Mouse (Mus musculus) embryonic facial prominence, embryonic 13.5 days (tissue): ENCODE results near the gene Acot4. TPM values are rescaled to one million over a fixed set of nuclear protein-coding genes. Genes with fewer than 3 reads are reported as not detected.
"Not testable (repeated sequence)": the region's sequence is repeated elsewhere in the genome, so short reads cannot be mapped to it uniquely, and the experiment has no call there.

ENCODE experiments used
- ATAC-seq: fragments of 200-750 bp; cut with Nextera tagmentation; 2 replicates; pipeline ENCODE4 v1.8.0; 2017; ENCODE audit warnings: low read depth; ENCODE audit not compliant: insufficient number of reproducible peaks, insufficient read depth, low FRiP score, low TSS enrichment
- H3K27ac ChIP-seq: fragments of 300-500 bp; sonication (generic); 2 replicates; pipeline ENCODE4 v1.5.1; 2015; ENCODE audit warnings: moderate library complexity, mild to moderate bottlenecking, inconsistent platforms
- H3K27me3 ChIP-seq: fragments of 300-500 bp; sonication (generic); 2 replicates; pipeline ENCODE4 v1.6.1; 2015; ENCODE audit warnings: mild to moderate bottlenecking, inconsistent platforms
- H3K36me3 ChIP-seq: fragments of 300-500 bp; sonication (generic); 2 replicates; pipeline ENCODE4 v1.6.1; 2015; ENCODE audit warnings: mild to moderate bottlenecking, inconsistent platforms
- H3K4me1 ChIP-seq: fragments of 300-500 bp; sonication (generic); 2 replicates; pipeline ENCODE4 v1.6.1; 2015; ENCODE audit warnings: inconsistent platforms
- H3K4me2 ChIP-seq: fragments of 300-500 bp; sonication (generic); 2 replicates; pipeline ENCODE4 v1.6.1; 2015; ENCODE audit warnings: moderate library complexity, mild to moderate bottlenecking, inconsistent platforms
- H3K4me3 ChIP-seq: fragments of 300-500 bp; sonication (generic); 2 replicates; pipeline ENCODE4 v1.5.1; 2015; ENCODE audit warnings: mild to moderate bottlenecking, inconsistent platforms
- H3K9ac ChIP-seq: fragments of 300-500 bp; sonication (generic); 2 replicates; pipeline ENCODE4 v1.6.1; 2015; ENCODE audit warnings: mild to moderate bottlenecking, inconsistent platforms
- H3K9me3 ChIP-seq: fragments of 300-500 bp; sonication (generic); 2 replicates; pipeline ENCODE4 v1.6.1; 2016; ENCODE audit warnings: inconsistent platforms
- WGBS: fragments of 180-500 bp; shearing (Covaris S2); methylation state at CpG from one replicate; pipeline ENCODE4 v1.1.7; 2015; ENCODE audit warnings: mixed read lengths; 5-methylcytosine and 5-hydroxymethylcytosine counted together
- polyA plus RNA-seq: library from polyadenylated mRNA; unstranded; fragments of >200 nt; fragmentation: Nextera tagmentation; extraction: Ambion mirVana; gene quantifications from 2 replicates; pipeline ENCODE4 v1.2.1, GENCODE M21; 2015

The Acot4 gene
- polyA plus RNA-seq, 1 experiment from 2014 or later, result 0.22 TPM

DNA sequence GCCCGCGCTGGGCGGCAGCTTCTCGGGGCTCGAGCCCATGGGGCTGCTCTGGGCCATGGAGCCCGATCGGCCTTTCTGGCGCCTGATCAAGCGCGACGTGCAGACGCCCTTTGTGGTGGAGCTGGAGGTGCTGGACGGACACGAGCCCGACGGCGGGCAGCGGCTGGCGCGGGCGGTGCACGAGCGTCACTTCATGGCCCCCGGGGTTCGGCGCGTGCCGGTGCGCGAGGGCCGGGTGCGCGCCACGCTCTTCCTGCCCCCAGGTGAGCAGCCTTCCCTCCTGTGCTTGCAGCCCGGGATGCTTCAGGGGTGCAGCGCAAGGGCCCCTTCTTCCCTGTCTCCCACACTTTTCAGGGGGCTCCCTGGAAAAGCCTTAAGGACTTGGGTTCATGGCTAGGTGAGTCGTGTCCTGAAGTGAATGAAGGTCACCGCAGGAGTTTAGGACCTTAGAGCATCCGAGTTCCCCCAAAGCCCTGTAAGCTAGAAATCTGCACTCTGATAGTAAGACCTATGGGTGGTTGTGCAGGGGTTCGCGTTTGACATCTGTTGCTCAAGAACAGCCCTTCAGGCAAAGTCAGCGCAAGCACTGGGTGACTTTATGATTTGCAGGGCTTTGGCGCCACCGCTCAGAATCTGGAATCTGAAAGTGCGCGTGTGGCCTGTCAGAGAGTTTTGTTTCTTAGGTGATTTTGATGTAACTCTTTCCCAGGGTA lies 15.7 kb downstream of the Acot4 start:
- WGBS, result 2% methylated on average over 35 of the region's 46 CpGs
- ATAC-seq, result no peak
- Histone ChIP-seq H3K4me1 (0 out of 2 replicates have a peak, but pooled peaks cover 6% of the 10 kb centered on the region), H3K36me3 (no peaks in the 10 kb centered on the region), H3K9ac (peak overlapping the region; percentile 62), H3K9me3 (no peaks in the 10 kb centered on the region), H3K27me3 (peaks cover 22% of the 10 kb centered on the region), H3K27ac (no peak overlapping the region), H3K4me3 (peak overlapping the region; percentile 47), H3K4me2 (peak overlapping the region; percentile 76)

DNA sequence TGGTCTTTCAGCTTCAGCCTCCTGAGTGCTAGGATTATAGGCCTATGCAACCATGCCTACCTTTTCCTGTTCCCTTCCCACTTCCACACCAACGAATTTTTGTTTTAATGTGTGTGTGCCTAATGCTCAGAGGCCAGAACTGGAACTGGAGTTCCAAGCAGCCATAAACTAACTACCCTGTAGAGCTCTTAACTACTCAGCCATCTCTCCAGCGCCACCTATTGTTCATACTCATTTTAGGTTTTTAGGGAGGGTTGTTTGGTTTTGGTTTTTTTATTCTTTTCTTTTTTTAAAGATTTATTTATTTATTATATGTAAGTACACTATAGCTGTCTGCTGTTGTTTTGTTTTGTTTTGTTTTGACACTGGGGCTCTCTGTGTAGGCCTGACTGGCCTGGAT lies 22.8 kb downstream of the Acot4 start:
- Histone ChIP-seq H3K9me3 (no peaks in the 10 kb centered on the region), H3K36me3 (no peaks in the 10 kb centered on the region), H3K4me1 (no peaks in the 10 kb centered on the region), H3K27ac (no peak overlapping the region), H3K4me2 (no peak overlapping the region), H3K27me3 (no peaks in the 10 kb centered on the region), H3K9ac (no peak overlapping the region), H3K4me3 (no peak overlapping the region)
- no peak for ATAC-seq
- WGBS, result 28% methylated on average over 2 of the region's 2 CpGs

DNA sequence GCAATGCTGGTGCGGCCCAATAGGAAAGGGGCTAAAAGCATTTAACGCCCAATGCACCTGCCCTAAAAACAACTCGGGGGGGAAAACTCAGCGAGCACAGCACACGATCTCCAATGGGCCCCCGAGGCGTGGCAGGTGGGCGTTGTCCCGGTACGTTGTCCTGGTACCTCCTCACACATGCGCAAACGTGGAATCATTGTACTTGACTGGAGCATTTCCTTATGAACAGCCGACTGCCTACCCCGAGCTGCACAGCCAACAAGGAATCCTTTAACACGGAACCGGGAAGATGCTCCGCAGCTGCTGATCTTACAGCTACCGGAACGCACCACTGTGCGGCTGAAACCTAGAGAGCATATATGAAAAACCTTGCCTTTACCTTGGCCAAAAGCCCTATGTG lies 24.2 kb downstream of the Acot4 start:
- no peak for ATAC-seq
- Histone ChIP-seq H3K4me2 (no peak overlapping the region), H3K4me3 (no peak overlapping the region), H3K9me3 (no peaks in the 10 kb centered on the region), H3K4me1 (no peaks in the 10 kb centered on the region), H3K27ac (no peak overlapping the region), H3K36me3 (no peaks in the 10 kb centered on the region), H3K27me3 (peaks cover 6% of the 10 kb centered on the region), H3K9ac (no peak overlapping the region)
- WGBS, result 91% methylated on average over 20 of the region's 20 CpGs

DNA sequence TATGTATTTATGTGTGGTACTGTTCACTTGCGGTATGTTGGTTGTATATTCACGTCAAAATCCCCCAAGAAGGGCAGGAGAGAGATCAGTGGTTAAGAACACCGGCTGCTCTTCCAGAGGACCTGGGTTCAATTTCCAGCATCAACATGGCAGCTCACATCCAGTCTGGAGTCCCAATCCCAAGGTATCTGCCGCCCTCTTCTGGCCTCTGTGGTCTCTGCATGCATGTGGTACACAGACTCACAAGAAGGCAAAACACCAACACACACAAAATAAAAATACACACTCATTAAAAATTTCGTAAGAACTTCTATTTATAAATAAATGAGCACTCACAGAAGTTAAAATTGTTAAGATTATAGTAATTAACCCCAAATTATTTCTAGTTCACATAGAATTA lies 25.0 kb downstream of the Acot4 start:
- Histone ChIP-seq H3K9ac (no peak overlapping the region), H3K9me3 (no peaks in the 10 kb centered on the region), H3K27me3 (peaks cover 11% of the 10 kb centered on the region), H3K4me2 (no peak overlapping the region), H3K4me3 (no peak overlapping the region), H3K27ac (no peak overlapping the region), H3K4me1 (no peaks in the 10 kb centered on the region), H3K36me3 (no peaks in the 10 kb centered on the region)
- no peak for ATAC-seq
- 69% methylated on average over 5 of the region's 5 CpGs for WGBS

DNA sequence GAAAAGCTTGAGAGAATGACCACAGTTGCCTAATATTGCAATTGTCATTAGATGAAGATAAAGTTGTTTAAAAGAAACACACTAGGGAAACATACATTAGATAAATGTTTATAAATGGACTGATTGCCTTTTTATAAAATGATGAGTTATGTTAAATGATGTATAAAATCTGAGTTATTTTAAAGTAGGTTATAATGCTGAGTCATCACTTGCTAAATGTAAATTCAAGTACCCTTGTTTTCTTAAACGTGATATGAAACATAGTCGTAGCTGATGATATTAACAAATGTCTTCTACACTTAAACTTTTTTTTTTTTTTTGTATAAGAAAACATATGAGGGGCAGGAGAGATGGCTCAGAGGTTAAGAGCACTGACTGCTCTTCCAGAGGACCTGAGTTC lies 25.7 kb downstream of the Acot4 start:
- H3K4me1 ChIP-seq, result no peaks in the 10 kb centered on the region
- 88% methylated on average over 2 of the region's 2 CpGs for WGBS
- H3K4me3 ChIP-seq, result no peak overlapping the region
- H3K4me2 ChIP-seq, result no peak overlapping the region
- no peak for ATAC-seq
- peaks cover 17% of the 10 kb centered on the region for H3K27me3 ChIP-seq
- H3K9me3 ChIP-seq, result no peaks in the 10 kb centered on the region
- H3K27ac ChIP-seq, result no peak overlapping the region
- no peaks in the 10 kb centered on the region for H3K36me3 ChIP-seq
- H3K9ac ChIP-seq, result no peak overlapping the region

DNA sequence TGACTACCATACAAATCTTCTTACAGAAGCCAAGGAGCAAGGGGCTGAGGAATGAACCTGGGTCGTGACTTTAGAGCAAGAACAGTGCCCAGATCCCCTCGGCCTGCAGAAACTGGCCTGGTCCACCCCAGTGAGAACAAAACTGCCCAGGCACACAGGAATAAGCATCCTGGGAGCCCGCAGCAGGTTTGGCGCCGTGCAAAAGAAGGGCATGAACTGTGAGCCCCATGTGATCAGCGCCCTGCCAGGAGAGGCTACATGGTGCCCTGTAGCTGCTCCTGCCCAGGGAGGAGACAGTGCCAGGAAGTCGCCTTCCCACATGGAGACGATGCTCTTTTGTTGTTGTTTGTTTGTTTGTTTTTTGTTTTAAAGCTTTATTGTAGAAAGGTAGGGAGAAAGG lies 26.4 kb downstream of the Acot4 start:
- Histone ChIP-seq H3K4me1 (peaks cover 3% of the 10 kb centered on the region; the same call in 1 of the 2 replicates), H3K4me3 (no peak overlapping the region), H3K27ac (no peak overlapping the region), H3K9me3 (no peaks in the 10 kb centered on the region), H3K9ac (no peak overlapping the region), H3K27me3 (peaks cover 23% of the 10 kb centered on the region), H3K4me2 (no peak overlapping the region), H3K36me3 (no peaks in the 10 kb centered on the region)
- WGBS, result 73% methylated on average over 8 of the region's 8 CpGs
- no peak for ATAC-seq

DNA sequence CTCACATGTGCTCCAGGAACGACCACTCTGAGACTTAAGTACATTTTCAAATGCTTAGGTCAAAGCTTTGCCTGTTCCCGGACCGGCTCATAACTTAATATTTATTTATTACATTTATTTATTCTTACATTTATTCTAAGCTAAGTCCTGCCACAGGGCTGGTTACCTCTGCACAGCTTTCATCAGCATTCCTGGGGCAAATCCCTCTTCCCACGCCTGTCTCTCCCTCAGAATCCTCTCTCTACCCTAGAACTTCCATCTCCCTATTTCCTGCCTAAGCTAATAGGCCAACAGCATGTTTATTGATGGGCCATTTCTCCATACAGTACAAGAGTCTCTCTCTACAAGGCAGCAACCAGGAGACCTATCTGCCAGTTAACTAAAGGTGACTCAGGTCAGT lies 29.6 kb downstream of the Acot4 start:
- WGBS, result 78% methylated on average over 4 of the region's 4 CpGs
- Histone ChIP-seq H3K4me2 (no peak overlapping the region), H3K4me1 (peaks cover 3% of the 10 kb centered on the region; the same call in 1 of the 2 replicates), H3K9ac (no peak overlapping the region), H3K27me3 (peaks cover 40% of the 10 kb centered on the region), H3K27ac (no peak overlapping the region), H3K4me3 (no peak overlapping the region), H3K36me3 (no peaks in the 10 kb centered on the region), H3K9me3 (no peaks in the 10 kb centered on the region)
- no peak for ATAC-seq

DNA sequence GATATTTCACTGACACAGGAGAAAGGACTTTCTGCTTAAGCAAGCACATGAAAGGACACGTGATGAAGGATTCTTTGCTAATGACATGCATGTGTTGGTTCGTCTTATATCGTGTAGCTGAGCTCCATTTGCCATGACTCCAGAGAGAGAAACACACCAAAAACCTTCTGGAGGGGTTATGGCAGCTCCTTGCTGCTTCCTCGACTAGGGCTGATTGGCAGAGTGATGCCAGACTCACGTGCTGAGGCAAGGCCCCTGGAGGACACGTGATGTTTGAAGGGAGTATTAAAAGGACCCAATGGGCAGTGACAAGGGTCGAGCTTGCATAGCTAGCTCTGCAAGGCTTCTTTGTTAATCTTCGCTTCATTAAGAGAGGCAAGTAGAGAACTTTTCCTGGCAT lies 30.1 kb downstream of the Acot4 start:
- 51% methylated on average over 8 of the region's 8 CpGs for WGBS
- Histone ChIP-seq H3K4me1 (peaks cover 3% of the 10 kb centered on the region; the same call in 1 of the 2 replicates), H3K9ac (no peak overlapping the region), H3K27ac (no peak overlapping the region), H3K36me3 (no peaks in the 10 kb centered on the region), H3K27me3 (peaks cover 40% of the 10 kb centered on the region), H3K4me2 (no peak overlapping the region), H3K4me3 (no peak overlapping the region), H3K9me3 (no peaks in the 10 kb centered on the region)
- ATAC-seq, result no peak

DNA sequence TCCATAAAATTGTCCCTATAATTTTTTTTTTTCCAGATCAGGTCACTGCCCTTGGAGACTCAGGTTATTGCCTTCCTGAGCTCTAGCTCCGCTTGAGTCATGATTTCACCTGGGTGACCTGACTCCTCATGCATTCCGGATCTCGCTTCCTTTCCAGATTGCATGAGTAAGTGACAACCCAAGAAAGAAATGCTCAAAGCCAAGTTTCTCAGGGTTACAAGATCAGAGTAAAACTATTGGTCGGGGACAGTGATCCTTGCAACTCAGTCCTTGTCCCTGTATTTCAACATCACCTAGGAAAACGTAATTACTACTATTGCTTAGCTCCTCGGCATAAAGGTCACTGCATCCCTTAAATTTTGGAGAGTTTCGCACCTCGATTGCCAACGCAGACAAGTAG lies 30.8 kb downstream of the Acot4 start, which contains the start of gene Acot5:
Acot5 (plus strand) TSS at position 340 of the 400 bp plus-strand sequence.
- H3K9me3 ChIP-seq, result no peaks in the 10 kb centered on the region
- 0 out of 2 replicates have a peak within 1 kb of the TSS, but pooled peaks have one; percentile 49 for H3K9ac ChIP-seq
- H3K36me3 ChIP-seq, result no peaks in the 10 kb centered on the region
- WGBS, result 54% methylated on average over 9 of the region's 9 CpGs
- peak within 1 kb of the TSS; percentile 69 for H3K4me2 ChIP-seq
- peaks cover 3% of the 10 kb centered on the region; the same call in 1 of the 2 replicates for H3K4me1 ChIP-seq
- peak within 1 kb of the TSS; percentile 45 for H3K4me3 ChIP-seq
- H3K27me3 ChIP-seq, result peaks cover 40% of the 10 kb centered on the region
- ATAC-seq, result no peak
- H3K27ac ChIP-seq, result no peak within 1 kb of the TSS

DNA sequence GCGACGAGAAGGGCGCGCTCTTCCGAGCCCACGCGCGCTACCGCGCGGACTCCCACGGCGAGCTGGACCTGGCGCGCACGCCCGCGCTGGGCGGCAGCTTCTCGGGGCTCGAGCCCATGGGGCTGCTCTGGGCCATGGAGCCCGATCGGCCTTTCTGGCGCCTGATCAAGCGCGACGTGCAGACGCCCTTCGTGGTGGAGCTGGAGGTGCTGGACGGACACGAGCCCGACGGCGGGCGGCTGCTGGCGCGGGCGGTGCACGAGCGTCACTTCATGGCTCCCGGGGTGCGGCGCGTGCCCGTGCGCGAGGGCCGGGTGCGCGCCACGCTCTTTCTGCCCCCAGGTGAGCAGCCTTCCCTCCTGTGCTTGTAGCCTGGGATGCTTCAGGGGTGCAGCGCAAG lies 31.4 kb downstream of the Acot4 start:
- not testable (repeated sequence) for H3K4me1 ChIP-seq, H3K27ac ChIP-seq, H3K9me3 ChIP-seq, H3K36me3 ChIP-seq, ATAC-seq
- Histone ChIP-seq H3K9ac (0 out of 2 replicates have a peak overlapping the region, but pooled peaks have one; percentile 49), H3K4me3 (peak overlapping the region; percentile 45), H3K4me2 (peak overlapping the region; percentile 69), H3K27me3 (peaks cover 40% of the 10 kb centered on the region)
- 3% methylated on average over 42 of the region's 52 CpGs for WGBS

DNA sequence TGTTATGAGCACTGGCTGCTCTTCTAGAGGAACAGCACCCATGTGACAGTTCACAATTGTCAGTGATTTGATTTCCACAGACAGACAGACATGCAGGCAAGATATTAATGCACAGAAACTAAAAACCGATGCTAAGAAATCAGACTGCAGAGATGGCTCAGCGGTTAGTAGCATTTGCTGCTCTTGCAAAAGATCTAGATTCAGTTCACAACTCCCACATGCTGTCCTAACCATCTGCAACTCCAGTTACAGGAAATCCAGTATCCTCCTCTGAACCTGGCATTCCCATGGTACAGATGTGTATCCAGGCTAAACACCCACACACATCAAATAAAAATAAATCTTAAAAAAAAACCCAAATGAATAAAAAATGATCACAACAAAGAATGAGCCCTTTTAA lies 33.5 kb downstream of the Acot4 start:
- peaks cover 39% of the 10 kb centered on the region for H3K27me3 ChIP-seq
- H3K9me3 ChIP-seq, result no peaks in the 10 kb centered on the region
- WGBS, result 92% methylated on average over 2 of the region's 2 CpGs
- H3K27ac ChIP-seq, result no peak overlapping the region
- ATAC-seq, result no peak
- H3K36me3 ChIP-seq, result no peaks in the 10 kb centered on the region
- H3K4me1 ChIP-seq, result peaks cover 3% of the 10 kb centered on the region; the same call in 1 of the 2 replicates
- H3K4me2 ChIP-seq, result no peak overlapping the region
- no peak overlapping the region for H3K4me3 ChIP-seq
- H3K9ac ChIP-seq, result no peak overlapping the region

DNA sequence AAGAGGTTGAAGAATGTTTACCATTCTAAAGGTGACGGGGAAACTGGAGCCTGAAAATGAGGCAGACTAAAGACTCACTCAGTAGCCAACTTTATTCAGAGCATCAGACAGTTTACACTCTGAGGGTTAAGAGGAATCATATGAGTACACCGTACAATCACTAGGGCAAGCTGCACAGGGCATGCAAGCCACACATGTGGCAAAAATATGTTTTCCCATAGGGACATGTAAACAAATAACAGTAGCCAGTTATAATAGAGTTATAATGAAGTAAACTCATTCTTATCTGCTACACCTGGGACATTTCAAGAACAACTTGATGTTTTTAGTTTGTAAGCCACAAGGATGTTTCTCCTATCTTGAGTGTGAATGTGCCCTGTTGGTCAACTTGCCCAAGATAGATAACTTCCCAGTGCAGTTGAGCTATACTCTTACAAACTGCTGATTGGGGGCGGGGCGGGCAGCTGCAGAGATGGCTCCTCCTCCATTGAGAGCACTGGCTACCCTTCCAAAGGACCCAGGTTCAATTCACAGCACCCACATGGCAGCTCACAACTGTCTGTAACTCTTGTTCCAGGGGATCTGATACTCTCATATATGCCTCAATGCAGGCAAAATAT lies 39.3 kb downstream of the Acot4 start:
- Histone ChIP-seq H3K4me1 (no peaks in the 10 kb centered on the region), H3K4me3 (no peak overlapping the region), H3K36me3 (no peaks in the 10 kb centered on the region), H3K27me3 (no peaks in the 10 kb centered on the region), H3K27ac (no peak overlapping the region), H3K4me2 (no peak overlapping the region), H3K9me3 (no peaks in the 10 kb centered on the region), H3K9ac (no peak overlapping the region)
- WGBS, result 81% methylated on average over 4 of the region's 4 CpGs
- ATAC-seq, result no peak
